Comparison of ENCODE assay signal across 10 mouse cellular contexts in genomic region chr3:69118827-69119226, GRCm38 (mm10). TPM values are rescaled to one million over a fixed set of nuclear protein-coding genes. Genes with fewer than 3 reads are reported as not detected.
DNase-seq lines count a peak whose midpoint lies in the region; ATAC-seq lines count a peak whose summit lies in the region.
"Had no signal": no experiment of that assay in that cellular context is flagged by ENCODE, and none has a peak within 500 bp of the region (broad histone marks: within the 10 kb centered on the region; RNA-seq: fewer than 3 reads in every experiment).

No protein-coding gene starts in this region.

- peak; percentile 23 for DNase-seq in hindbrain, embryonic 11.5 days (ENCODE audit: low spot score)
- no peak for DNase-seq in hindbrain, embryonic 10.5 days (ENCODE audit: low spot score)
- peak; percentile 66 for DNase-seq in MN1 (ENCODE audit: low spot score)
- DNase-seq in limb, embryonic 10.5 days (ENCODE audit: low spot score), result no peak
- no peak for DNase-seq in urinary bladder, postnatal 10 days (ENCODE audit: low spot score)
- DNase-seq in frontal cortex, postnatal 25 days (ENCODE audit: low spot score in 2 of 2), result no peak
- DNase-seq: kidney, postnatal 10 days had no signal

- H3K4me2 ChIP-seq in hindbrain, embryonic 11.5 days (replicated peaks; ENCODE audit: low read depth, low read length), result no peak overlapping the region
- no peak overlapping the region for H3K4me2 ChIP-seq in hindbrain, embryonic 15.5 days
- H3K4me2 ChIP-seq: neural tube, embryonic 12.5 days had no signal

- H3K27me3 ChIP-seq in hindbrain, embryonic 11.5 days (ENCODE audit: control insufficient read depth, insufficient read depth, low read length), result no peaks in the 10 kb centered on the region
- no peaks in the 10 kb centered on the region for H3K27me3 ChIP-seq in hindbrain, embryonic 10.5 days (ENCODE audit: insufficient read depth, poor library complexity, severe bottlenecking)
- no peaks in the 10 kb centered on the region for H3K27me3 ChIP-seq in hindbrain, embryonic 15.5 days
- H3K27me3 ChIP-seq in limb, embryonic 10.5 days (ENCODE audit: low read depth, poor library complexity, severe bottlenecking), result no peaks in the 10 kb centered on the region
- H3K27me3 ChIP-seq: neural tube, embryonic 12.5 days had no signal

- H3K9me3 ChIP-seq in hindbrain, embryonic 11.5 days (ENCODE audit: control insufficient read depth, low read length), result no peaks in the 10 kb centered on the region
- no peaks in the 10 kb centered on the region for H3K9me3 ChIP-seq in hindbrain, embryonic 10.5 days
- no peaks in the 10 kb centered on the region for H3K9me3 ChIP-seq in hindbrain, embryonic 15.5 days
- H3K9me3 ChIP-seq in limb, embryonic 10.5 days (replicated peaks), result no peaks in the 10 kb centered on the region
- H3K9me3 ChIP-seq: neural tube, embryonic 12.5 days had no signal

- H3K4me1 ChIP-seq in hindbrain, embryonic 11.5 days (replicated peaks; ENCODE audit: control insufficient read depth, insufficient read depth, low read length), result no peaks in the 10 kb centered on the region
- H3K4me1 ChIP-seq in hindbrain, embryonic 10.5 days (replicated peaks), result peaks cover 6% of the 10 kb centered on the region
- peaks cover 17% of the 10 kb centered on the region for H3K4me1 ChIP-seq in brown adipose tissue, adult 24 weeks (ENCODE audit: control insufficient read depth, insufficient read depth, insufficient read length, low read length)
- peaks cover 15% of the 10 kb centered on the region for H3K4me1 ChIP-seq in hindbrain, embryonic 15.5 days (replicated peaks)
- H3K4me1 ChIP-seq in limb, embryonic 10.5 days, result peaks cover 2% of the 10 kb centered on the region; the same call in 1 of the 2 replicates

- no peak overlapping the region for H3K27ac ChIP-seq in hindbrain, embryonic 11.5 days (ENCODE audit: low read depth, low read length)
- H3K27ac ChIP-seq in hindbrain, embryonic 10.5 days, result no peak overlapping the region
- peak overlapping the region; percentile 77 for H3K27ac ChIP-seq in brown adipose tissue, adult 24 weeks (replicated peaks; ENCODE audit: low read depth, low read length)
- H3K27ac ChIP-seq in hindbrain, embryonic 15.5 days (replicated peaks), result no peak overlapping the region
- no peak overlapping the region for H3K27ac ChIP-seq in limb, embryonic 10.5 days
- H3K27ac ChIP-seq: neural tube, embryonic 12.5 days had no signal

- 62% methylated on average over 3 of the region's 3 CpGs for WGBS in hindbrain, embryonic 11.5 days
- 72% methylated on average over 3 of the region's 3 CpGs for WGBS in hindbrain, embryonic 10.5 days
- 44% methylated on average over 3 of the region's 3 CpGs for WGBS in hindbrain, embryonic 15.5 days
- WGBS in limb, embryonic 10.5 days, result 83% methylated on average over 3 of the region's 3 CpGs

- no peak overlapping the region for H3K9ac ChIP-seq in hindbrain, embryonic 11.5 days (ENCODE audit: low read depth, low read length)
- no peak overlapping the region for H3K9ac ChIP-seq in hindbrain, embryonic 15.5 days
- H3K9ac ChIP-seq: neural tube, embryonic 12.5 days had no signal

- ATAC-seq in hindbrain, embryonic 11.5 days (ENCODE audit: low FRiP score), result no peak
- peak; percentile 54; the same call in 1 of the 2 replicates for ATAC-seq in hindbrain, embryonic 15.5 days (ENCODE audit: low FRiP score, low read depth)

- H3K36me3 ChIP-seq in hindbrain, embryonic 11.5 days (ENCODE audit: control insufficient read depth, insufficient read depth, low read length), result no peaks in the 10 kb centered on the region
- H3K36me3 ChIP-seq in hindbrain, embryonic 10.5 days, result no peaks in the 10 kb centered on the region
- H3K36me3 ChIP-seq in hindbrain, embryonic 15.5 days, result no peaks in the 10 kb centered on the region
- peaks cover 3% of the 10 kb centered on the region; the same call in 1 of the 2 replicates for H3K36me3 ChIP-seq in limb, embryonic 10.5 days
- H3K36me3 ChIP-seq: neural tube, embryonic 12.5 days had no signal

- no peak overlapping the region for H3K4me3 ChIP-seq in hindbrain, embryonic 11.5 days (ENCODE audit: low read depth, low read length)
- no peak overlapping the region for H3K4me3 ChIP-seq in hindbrain, embryonic 10.5 days
- H3K4me3 ChIP-seq in brown adipose tissue, adult 24 weeks (ENCODE audit: insufficient read depth, low read depth, low read length), result no peak overlapping the region
- H3K4me3 ChIP-seq in hindbrain, embryonic 15.5 days, result no peak overlapping the region
- H3K4me3 ChIP-seq in limb, embryonic 10.5 days, result no peak overlapping the region
- H3K4me3 ChIP-seq: neural tube, embryonic 12.5 days had no signal

RNA-seq across cellular contexts. Expression of gene Kpna4, which starts 8.1 kb away (rescaled TPM):
- polyA plus RNA-seq in hindbrain, embryonic 11.5 days (2014; fragmentation: Nextera tagmentation; extraction: Ambion mirVana), result 42.8 and 45.9 TPM in 2 replicates
- 26.4 and 33.2 TPM in 2 replicates for polyA plus RNA-seq in hindbrain, embryonic 10.5 days (2016; fragmentation: Nextera tagmentation; extraction: Ambion mirVana)
- polyA plus RNA-seq in brown adipose tissue, adult 24 weeks (2012; ENCODE audit: insufficient read depth, insufficient read length, missing spikeins), result 47.1 and 57.8 TPM in 2 replicates
- 32.1 and 33.5 TPM in 2 replicates for polyA plus RNA-seq in hindbrain, embryonic 15.5 days (2015; fragmentation: Nextera tagmentation; extraction: Ambion mirVana)
- 31.3 and 34.6 TPM in 2 replicates for polyA plus RNA-seq in limb, embryonic 10.5 days (2016; fragmentation: Nextera tagmentation; extraction: Ambion mirVana)

Comparison
In these comparisons a context has a peak if more than half of its experiments do, and no peak if none do; other contexts are left out.
1. DNase-seq: peak in hindbrain, embryonic 11.5 days (single experiment) and MN1 (single experiment); none in hindbrain, embryonic 10.5 days (single experiment), limb, embryonic 10.5 days (single experiment), urinary bladder, postnatal 10 days (single experiment) and frontal cortex, postnatal 25 days (0 of 2).